Mouse (Mus musculus) left cerebral cortex, postnatal 36 days (tissue): ENCODE measurements around the gene Tedc1. TPM values are rescaled to one million over a fixed set of nuclear protein-coding genes. Genes with fewer than 3 reads are reported as not detected.

Experiments
- DNase-seq, 2 experiments: peaks; one replicate each; pipeline ENCODE4 v3.0.0; 2021 to 2022; ENCODE audit warnings: low spot score in 2 of 2, mixed read lengths in 1 of 2
- intact Hi-C: fragments of 180-260 bp; cut with DNase I; formaldehyde crosslinking; loops from one replicate; pipeline ENCODE4 v1.15.1; 2025
- total RNA-seq, 2 experiments: library from RNA; stranded (reverse); gene quantifications; 2 replicates each; pipeline ENCODE4 v1.2.3; 2021

Tedc1 gene
- total RNA-seq, 2 experiments from 2014 or later, result 1.5 to 2.1 TPM

GRCm38 (mm10) chr12:113151046-113151445 is 5.2 kb upstream of the Tedc1 start:
- DNase-seq, result no peak
- intact Hi-C loops, result no loop called here

GRCm38 (mm10) chr12:113151661-113152271 is 4.5 kb upstream of the Tedc1 start:
- intact Hi-C loops, result no loop called here
- no peak for DNase-seq

GRCm38 (mm10) chr12:113152272-113152661 is 4.0 kb upstream of the Tedc1 start:
- DNase-seq, result no peak
- intact Hi-C loops, result no loop called here

- intact Hi-C loops, result no loop called here
- no peak for DNase-seq
Measured at GRCm38 (mm10) chr12:113152991-113153525, 3.2 kb upstream of the Tedc1 start.

GRCm38 (mm10) chr12:113153971-113154370 is 2.2 kb upstream of the Tedc1 start:
- intact Hi-C loops, result no loop called here
- no peak for DNase-seq

- no peak for DNase-seq
- intact Hi-C loops, result no loop called here
Measured at GRCm38 (mm10) chr12:113154747-113155075, 1.5 kb upstream of the Tedc1 start.

GRCm38 (mm10) chr12:113155076-113155771 is 997 bp upstream of the Tedc1 start:
- no peak for DNase-seq
- intact Hi-C loops, result no loop called here

- intact Hi-C loops, result no loop called here
Measured at GRCm38 (mm10) chr12:113156540-113156929, 314 bp downstream of the Tedc1 start.

GRCm38 (mm10) chr12:113157002-113157401 is 781 bp downstream of the Tedc1 start:
- no peak for DNase-seq
- intact Hi-C loops, result no loop called here

More at GRCm38 (mm10) chr12:113156540-113156929, 314 bp downstream of the Tedc1 start:
- DNase-seq, result no peak

GRCm38 (mm10) chr12:113157521-113157920 is 1.3 kb downstream of the Tedc1 start:
- intact Hi-C loops, result no loop called here

GRCm38 (mm10) chr12:113157971-113158370 is 1.8 kb downstream of the Tedc1 start:
- DNase-seq, result no peak

More at GRCm38 (mm10) chr12:113157521-113157920, 1.3 kb downstream of the Tedc1 start:
- DNase-seq, result no peak

GRCm38 (mm10) chr12:113163561-113164006 is 7.4 kb downstream of the Tedc1 start:
- intact Hi-C loops, result no loop called here
- no peak for DNase-seq

More at GRCm38 (mm10) chr12:113157971-113158370, 1.8 kb downstream of the Tedc1 start:
- intact Hi-C loops, result no loop called here

GRCm38 (mm10) chr12:113168031-113168536 is 11.9 kb downstream of the Tedc1 start:
- intact Hi-C loops, result no loop called here
- no peak for DNase-seq

- intact Hi-C loops, result no loop called here
- no peak for DNase-seq
Measured at GRCm38 (mm10) chr12:113176960-113177725, 20.9 kb downstream of the Tedc1 start.

- intact Hi-C loops, result no loop called here
- DNase-seq, result no peak
Measured at GRCm38 (mm10) chr12:113181020-113181419, 24.8 kb downstream of the Tedc1 start.

GRCm38 (mm10) chr12:113184945-113185344 is 28.7 kb downstream of the Tedc1 start:
- no peak for DNase-seq
- intact Hi-C loops, result loop anchor here (5.0 kb wide), 1 partner anchor 43 kb away; the partner anchor contains the start of gene Crip2

GRCm38 (mm10) chr12:113185442-113186291 is 29.4 kb downstream of the Tedc1 start, which contains the start of gene Tmem121:
Gene Tmem121 (plus strand): TSS chr12:113185930.
- DNase-seq, result peak; percentile 54 to 65
- intact Hi-C loops, result loop anchor here (5.0 kb wide), 1 partner anchor 43 kb away; the partner anchor contains the start of gene Crip2

- intact Hi-C loops, result loop anchor here (5.0 kb wide), 1 partner anchor 44 kb away; the partner anchor contains the start of gene Crip2
- DNase-seq, result peak in 1 of 2 experiments; percentile 32
Measured at GRCm38 (mm10) chr12:113186326-113187010, 30.2 kb downstream of the Tedc1 start.
